Mouse (Mus musculus) kidney, embryonic 16.5 days (tissue): ENCODE results near the gene Fkbp11. TPM values are rescaled to one million over a fixed set of nuclear protein-coding genes. Genes with fewer than 3 reads are reported as not detected.

Experiments used
- ATAC-seq: fragments of 200-750 bp; cut with Nextera tagmentation; 2 replicates; pipeline ENCODE4 v1.8.0; 2017; ENCODE audit warnings: moderate TSS enrichment; ENCODE audit not compliant: low FRiP score, low TSS enrichment
- H3K27ac ChIP-seq: fragments of 300-500 bp; sonication (generic); 2 replicates; pipeline ENCODE4 v1.5.1; 2014; ENCODE audit warnings: low read length
- H3K27me3 ChIP-seq: fragments of 300-500 bp; sonication (generic); 2 replicates; pipeline ENCODE4 v1.6.1; 2014; ENCODE audit warnings: low read length, control low read depth, mixed read lengths; ENCODE audit not compliant: insufficient read depth
- H3K36me3 ChIP-seq: fragments of 300-500 bp; sonication (generic); 2 replicates; pipeline ENCODE4 v1.6.1; 2014; ENCODE audit warnings: low read length, control low read depth, mixed read lengths; ENCODE audit not compliant: insufficient read depth
- H3K4me1 ChIP-seq: fragments of 300-500 bp; sonication (generic); 2 replicates; pipeline ENCODE4 v1.6.1; 2014; ENCODE audit warnings: low read length, control low read depth, mixed read lengths; ENCODE audit not compliant: insufficient read depth
- H3K4me2 ChIP-seq: fragments of 300-500 bp; sonication (generic); replicated peaks from 2 replicates; pipeline ENCODE4 v1.6.1; 2014; ENCODE audit warnings: low read depth, low read length
- H3K4me3 ChIP-seq: fragments of 300-500 bp; sonication (generic); 2 replicates; pipeline ENCODE4 v1.5.1; 2014; ENCODE audit warnings: mild to moderate bottlenecking, low read length
- H3K9ac ChIP-seq: fragments of 300-500 bp; sonication (generic); replicated peaks from 2 replicates; pipeline ENCODE4 v1.6.1; 2014; ENCODE audit warnings: low read length
- H3K9me3 ChIP-seq: fragments of 300-500 bp; sonication (generic); 2 replicates; pipeline ENCODE4 v1.6.1; 2016; ENCODE audit warnings: low read length, control low read depth
- WGBS: fragments of 180-500 bp; shearing (Covaris S2); extraction: QIAGEN DNeasy Blood & Tissue Kit; methylation state at CpG from one replicate; pipeline ENCODE4 v1.1.7; 2014; 5-methylcytosine and 5-hydroxymethylcytosine counted together
- polyA plus RNA-seq: library from polyadenylated mRNA; unstranded; fragments of >200 nt; fragmentation: Nextera tagmentation; extraction: Ambion mirVana; gene quantifications from 2 replicates; pipeline ENCODE4 v1.2.1, GENCODE M21; 2015

Fkbp11 gene
- polyA plus RNA-seq, 1 experiment from 2014 or later = 39.1 TPM

- Histone ChIP-seq H3K27ac (no peak overlapping the region), H3K4me2 (no peak overlapping the region), H3K9me3 (no peaks in the 10 kb centered on the region), H3K9ac (no peak overlapping the region), H3K27me3 (no peaks in the 10 kb centered on the region), H3K4me1 (peaks cover 17% of the 10 kb centered on the region), H3K4me3 (no peak overlapping the region), H3K36me3 (no peaks in the 10 kb centered on the region)
- ATAC-seq = no peak
- WGBS = 38% methylated on average over 7 of the region's 7 CpGs
These were observed 2.0 kb upstream of the Fkbp11 start for GRCm38 (mm10) chr15:98729791-98730545.

- Histone ChIP-seq H3K4me2 (peak overlapping the region; percentile 84), H3K9me3 (no peaks in the 10 kb centered on the region), H3K4me3 (peak overlapping the region; percentile 59; the same call in 1 of the 2 replicates), H3K4me1 (peaks cover 29% of the 10 kb centered on the region), H3K9ac (no peak overlapping the region), H3K27me3 (no peaks in the 10 kb centered on the region), H3K27ac (no peak overlapping the region), H3K36me3 (no peaks in the 10 kb centered on the region)
- WGBS = 16% methylated on average over 9 of the region's 9 CpGs
- 0 out of 2 replicates have a peak, but pooled peaks have one; percentile 0 for ATAC-seq
These were observed 368 bp upstream of the Fkbp11 start for GRCm38 (mm10) chr15:98728366-98728765.

- H3K4me3 ChIP-seq = peak overlapping the region; percentile 59
- H3K27ac ChIP-seq = no peak overlapping the region
- H3K36me3 ChIP-seq = no peaks in the 10 kb centered on the region
- H3K4me2 ChIP-seq = peak overlapping the region; percentile 84
- 35% methylated on average over 7 of the region's 7 CpGs for WGBS
- H3K9ac ChIP-seq = peak overlapping the region; percentile 68
- no peak for ATAC-seq
- H3K27me3 ChIP-seq = no peaks in the 10 kb centered on the region
- H3K9me3 ChIP-seq = no peaks in the 10 kb centered on the region
- peaks cover 38% of the 10 kb centered on the region for H3K4me1 ChIP-seq
These were observed 1.3 kb downstream of the Fkbp11 start for GRCm38 (mm10) chr15:98726746-98727145.

GRCm38 (mm10) chr15:98726079-98726478 lies 1.9 kb downstream of the Fkbp11 start:
- Histone ChIP-seq H3K27me3 (no peaks in the 10 kb centered on the region), H3K9me3 (no peaks in the 10 kb centered on the region), H3K9ac (no peak overlapping the region), H3K4me1 (peaks cover 38% of the 10 kb centered on the region), H3K27ac (no peak overlapping the region), H3K36me3 (no peaks in the 10 kb centered on the region), H3K4me2 (no peak overlapping the region), H3K4me3 (no peak overlapping the region)
- no peak for ATAC-seq
- 71% methylated on average over 4 of the region's 4 CpGs for WGBS

- no peak for ATAC-seq
- no peaks in the 10 kb centered on the region for H3K36me3 ChIP-seq
- peak overlapping the region; percentile 36 for H3K4me2 ChIP-seq
- H3K27ac ChIP-seq = no peak overlapping the region
- H3K4me1 ChIP-seq = peaks cover 36% of the 10 kb centered on the region
- 24% methylated on average over 19 of the region's 19 CpGs for WGBS
- no peaks in the 10 kb centered on the region for H3K27me3 ChIP-seq
- H3K9ac ChIP-seq = 0 out of 2 replicates have a peak overlapping the region, but pooled peaks have one; percentile 20
- peak overlapping the region; percentile 4 for H3K4me3 ChIP-seq
- no peaks in the 10 kb centered on the region for H3K9me3 ChIP-seq
These were observed 3.6 kb downstream of the Fkbp11 start for GRCm38 (mm10) chr15:98724441-98724840.

- Histone ChIP-seq H3K4me3 (peak overlapping the region; percentile 3; the same call in 1 of the 2 replicates), H3K9me3 (no peaks in the 10 kb centered on the region), H3K9ac (peak overlapping the region; percentile 2; the same call in 1 of the 2 replicates), H3K4me2 (peak overlapping the region; percentile 37), H3K27ac (peak overlapping the region; percentile 37; the same call in 1 of the 2 replicates), H3K36me3 (no peaks in the 10 kb centered on the region), H3K4me1 (peaks cover 34% of the 10 kb centered on the region), H3K27me3 (no peaks in the 10 kb centered on the region)
- WGBS = 34% methylated on average over 14 of the region's 14 CpGs
- 0 out of 2 replicates have a peak, but pooled peaks have one; percentile 32 for ATAC-seq
These were observed 5.1 kb downstream of the Fkbp11 start for GRCm38 (mm10) chr15:98722854-98723253.

GRCm38 (mm10) chr15:98722191-98722590 lies 5.8 kb downstream of the Fkbp11 start:
- Histone ChIP-seq H3K4me3 (no peak overlapping the region), H3K4me1 (peaks cover 31% of the 10 kb centered on the region), H3K9me3 (no peaks in the 10 kb centered on the region), H3K36me3 (no peaks in the 10 kb centered on the region), H3K27me3 (no peaks in the 10 kb centered on the region), H3K4me2 (no peak overlapping the region), H3K9ac (no peak overlapping the region), H3K27ac (no peak overlapping the region)
- ATAC-seq = no peak
- 71% methylated on average over 8 of the region's 8 CpGs for WGBS

GRCm38 (mm10) chr15:98717301-98717700 lies 10.7 kb downstream of the Fkbp11 start:
- Histone ChIP-seq H3K4me2 (no peak overlapping the region), H3K9me3 (no peaks in the 10 kb centered on the region), H3K9ac (no peak overlapping the region), H3K27me3 (no peaks in the 10 kb centered on the region), H3K4me1 (no peaks in the 10 kb centered on the region), H3K4me3 (no peak overlapping the region), H3K36me3 (no peaks in the 10 kb centered on the region), H3K27ac (no peak overlapping the region)
- WGBS = 54% methylated on average over 16 of the region's 16 CpGs
- ATAC-seq = no peak

GRCm38 (mm10) chr15:98714230-98714652 lies 13.8 kb downstream of the Fkbp11 start:
- Histone ChIP-seq H3K27ac (no peak overlapping the region), H3K9ac (no peak overlapping the region), H3K4me3 (no peak overlapping the region), H3K4me2 (no peak overlapping the region), H3K9me3 (no peaks in the 10 kb centered on the region), H3K27me3 (no peaks in the 10 kb centered on the region), H3K36me3 (no peaks in the 10 kb centered on the region), H3K4me1 (no peaks in the 10 kb centered on the region)
- WGBS = 54% methylated on average over 5 of the region's 5 CpGs
- no peak for ATAC-seq

- Histone ChIP-seq H3K4me2 (no peak overlapping the region), H3K9me3 (no peaks in the 10 kb centered on the region), H3K27ac (no peak overlapping the region), H3K27me3 (no peaks in the 10 kb centered on the region; the same call in 1 of the 2 replicates), H3K36me3 (no peaks in the 10 kb centered on the region), H3K9ac (no peak overlapping the region), H3K4me3 (no peak overlapping the region), H3K4me1 (peaks cover 5% of the 10 kb centered on the region; the same call in 1 of the 2 replicates)
- WGBS = 8% methylated on average over 9 of the region's 9 CpGs
- ATAC-seq = no peak
These were observed 17.6 kb downstream of the Fkbp11 start for GRCm38 (mm10) chr15:98710442-98710841.
